Mouse (Mus musculus) midbrain, embryonic 13.5 days (tissue): ENCODE data around the gene Vav3. TPM values are rescaled to one million over a fixed set of nuclear protein-coding genes. Genes with fewer than 3 reads are reported as not detected.

Source experiments
- ATAC-seq: fragments of 200-750 bp; cut with Nextera tagmentation; 2 replicates; pipeline ENCODE4 v1.8.0; 2017; ENCODE audit warnings: mild to moderate bottlenecking, moderate TSS enrichment, moderate library complexity
- H3K27ac ChIP-seq: fragments of 300-500 bp; sonication (generic); 2 replicates; pipeline ENCODE4 v1.5.1; 2015; ENCODE audit warnings: inconsistent platforms, mild to moderate bottlenecking, moderate library complexity
- H3K27me3 ChIP-seq: fragments of 300-500 bp; sonication (generic); 2 replicates; pipeline ENCODE4 v1.6.1; 2015; ENCODE audit warnings: mild to moderate bottlenecking, inconsistent platforms
- H3K36me3 ChIP-seq: fragments of 300-500 bp; sonication (generic); 2 replicates; pipeline ENCODE4 v1.6.1; 2015; ENCODE audit warnings: mild to moderate bottlenecking, inconsistent platforms
- H3K4me1 ChIP-seq: fragments of 300-500 bp; sonication (generic); replicated peaks from 2 replicates; pipeline ENCODE4 v1.6.1; 2015; ENCODE audit warnings: inconsistent platforms
- H3K4me2 ChIP-seq: fragments of 300-500 bp; sonication (generic); replicated peaks from 2 replicates; pipeline ENCODE4 v1.6.1; 2015; ENCODE audit warnings: moderate library complexity, mild to moderate bottlenecking, inconsistent platforms
- H3K4me3 ChIP-seq: fragments of 300-500 bp; sonication (generic); replicated peaks from 2 replicates; pipeline ENCODE4 v1.5.1; 2015; ENCODE audit warnings: mild to moderate bottlenecking, inconsistent platforms
- H3K9ac ChIP-seq: fragments of 300-500 bp; sonication (generic); replicated peaks from 2 replicates; pipeline ENCODE4 v1.6.1; 2015; ENCODE audit warnings: mild to moderate bottlenecking, inconsistent platforms
- H3K9me3 ChIP-seq: fragments of 300-500 bp; sonication (generic); 2 replicates; pipeline ENCODE4 v1.6.1; 2016; ENCODE audit warnings: mild to moderate bottlenecking, inconsistent platforms
- WGBS: fragments of 180-500 bp; shearing (Covaris S2); methylation state at CpG from one replicate; pipeline ENCODE4 v1.1.7; 2015; 5-methylcytosine and 5-hydroxymethylcytosine counted together
- polyA plus RNA-seq: library from polyadenylated mRNA; unstranded; fragments of >200 nt; fragmentation: Nextera tagmentation; extraction: Ambion mirVana; gene quantifications from 2 replicates; pipeline ENCODE4 v1.2.1, GENCODE M21; 2015

The Vav3 gene
- polyA plus RNA-seq, 1 experiment from 2014 or later: 32.6 TPM

GRCm38 (mm10) chr3:109360746-109361145 is 20.3 kb downstream of the Vav3 start:
- no peaks in the 10 kb centered on the region for H3K36me3 ChIP-seq
- no peak for ATAC-seq
- no peak overlapping the region for H3K4me3 ChIP-seq
- H3K4me1 ChIP-seq: peaks cover 8% of the 10 kb centered on the region; the same call in 1 of the 2 replicates
- 89% methylated on average over 4 of the region's 4 CpGs for WGBS
- no peak overlapping the region for H3K4me2 ChIP-seq
- no peaks in the 10 kb centered on the region for H3K27me3 ChIP-seq
- H3K9me3 ChIP-seq: no peaks in the 10 kb centered on the region
- H3K9ac ChIP-seq: no peak overlapping the region
- no peak overlapping the region for H3K27ac ChIP-seq

GRCm38 (mm10) chr3:109361882-109362281 is 21.4 kb downstream of the Vav3 start:
- Histone ChIP-seq H3K9ac (no peak overlapping the region), H3K27ac (no peak overlapping the region), H3K27me3 (no peaks in the 10 kb centered on the region), H3K9me3 (no peaks in the 10 kb centered on the region), H3K36me3 (no peaks in the 10 kb centered on the region), H3K4me1 (peaks cover 17% of the 10 kb centered on the region), H3K4me3 (no peak overlapping the region), H3K4me2 (no peak overlapping the region)
- WGBS: 88% methylated on average over 5 of the region's 5 CpGs
- no peak for ATAC-seq

- no peak overlapping the region for H3K4me2 ChIP-seq
- no peak overlapping the region for H3K4me3 ChIP-seq
- H3K9ac ChIP-seq: no peak overlapping the region
- peaks cover 17% of the 10 kb centered on the region for H3K4me1 ChIP-seq
- H3K27ac ChIP-seq: no peak overlapping the region
- no peaks in the 10 kb centered on the region for H3K9me3 ChIP-seq
- 86% methylated on average over 3 of the region's 3 CpGs for WGBS
- H3K36me3 ChIP-seq: no peaks in the 10 kb centered on the region
- no peak for ATAC-seq
- no peaks in the 10 kb centered on the region for H3K27me3 ChIP-seq
Measured at GRCm38 (mm10) chr3:109362310-109362709, 21.9 kb downstream of the Vav3 start.

GRCm38 (mm10) chr3:109363522-109363921 is 23.1 kb downstream of the Vav3 start:
- ATAC-seq: no peak
- Histone ChIP-seq H3K9ac (no peak overlapping the region), H3K4me3 (no peak overlapping the region), H3K27me3 (no peaks in the 10 kb centered on the region), H3K27ac (no peak overlapping the region), H3K4me1 (peaks cover 17% of the 10 kb centered on the region), H3K36me3 (no peaks in the 10 kb centered on the region), H3K4me2 (no peak overlapping the region), H3K9me3 (no peaks in the 10 kb centered on the region)
- 85% methylated on average over 5 of the region's 5 CpGs for WGBS

GRCm38 (mm10) chr3:109365875-109366274 is 25.4 kb downstream of the Vav3 start:
- 91% methylated on average over 2 of the region's 2 CpGs for WGBS
- 0 out of 2 replicates have a peak overlapping the region, but pooled peaks have one; percentile 10 for H3K27ac ChIP-seq

GRCm38 (mm10) chr3:109366411-109366851 is 26.0 kb downstream of the Vav3 start:
- Histone ChIP-seq H3K27ac (peak overlapping the region; percentile 10; the same call in 1 of the 2 replicates), H3K4me1 (peaks cover 17% of the 10 kb centered on the region), H3K27me3 (no peaks in the 10 kb centered on the region), H3K36me3 (no peaks in the 10 kb centered on the region), H3K4me3 (no peak overlapping the region), H3K4me2 (no peak overlapping the region), H3K9ac (no peak overlapping the region), H3K9me3 (no peaks in the 10 kb centered on the region)
- WGBS: 52% methylated on average over 7 of the region's 7 CpGs
- peak; percentile 79 for ATAC-seq

More at GRCm38 (mm10) chr3:109365875-109366274, 25.4 kb downstream of the Vav3 start:
- ATAC-seq: no peak
- Histone ChIP-seq H3K4me1 (peaks cover 17% of the 10 kb centered on the region), H3K4me2 (no peak overlapping the region), H3K9me3 (no peaks in the 10 kb centered on the region), H3K4me3 (no peak overlapping the region), H3K27me3 (no peaks in the 10 kb centered on the region), H3K9ac (no peak overlapping the region), H3K36me3 (no peaks in the 10 kb centered on the region)

GRCm38 (mm10) chr3:109368383-109369289 is 28.2 kb downstream of the Vav3 start:
- no peak for ATAC-seq
- 84% methylated on average over 9 of the region's 9 CpGs for WGBS
- no peak overlapping the region for H3K4me2 ChIP-seq
- no peak overlapping the region for H3K27ac ChIP-seq
- H3K36me3 ChIP-seq: no peaks in the 10 kb centered on the region
- H3K9ac ChIP-seq: no peak overlapping the region
- H3K4me1 ChIP-seq: peaks cover 15% of the 10 kb centered on the region
- H3K9me3 ChIP-seq: no peaks in the 10 kb centered on the region
- H3K27me3 ChIP-seq: no peaks in the 10 kb centered on the region
- no peak overlapping the region for H3K4me3 ChIP-seq

GRCm38 (mm10) chr3:109371576-109371975 is 31.1 kb downstream of the Vav3 start:
- Histone ChIP-seq H3K27me3 (no peaks in the 10 kb centered on the region), H3K36me3 (no peaks in the 10 kb centered on the region), H3K4me1 (peaks cover under 1% of the 10 kb centered on the region), H3K9ac (no peak overlapping the region), H3K4me2 (no peak overlapping the region), H3K4me3 (no peak overlapping the region), H3K27ac (no peak overlapping the region), H3K9me3 (no peaks in the 10 kb centered on the region)
- no CpG with 5 or more reads among the region's 1 CpGs for WGBS
- no peak for ATAC-seq

- H3K9ac ChIP-seq: no peak overlapping the region
- H3K36me3 ChIP-seq: no peaks in the 10 kb centered on the region
- no peaks in the 10 kb centered on the region for H3K9me3 ChIP-seq
- WGBS: 89% methylated on average over 4 of the region's 4 CpGs
- no peak for ATAC-seq
- H3K4me3 ChIP-seq: no peak overlapping the region
- no peaks in the 10 kb centered on the region for H3K4me1 ChIP-seq
- H3K27ac ChIP-seq: no peak overlapping the region
- H3K4me2 ChIP-seq: no peak overlapping the region
- H3K27me3 ChIP-seq: no peaks in the 10 kb centered on the region
Measured at GRCm38 (mm10) chr3:109372678-109373077, 32.2 kb downstream of the Vav3 start.

- Histone ChIP-seq H3K4me2 (no peak overlapping the region), H3K27me3 (no peaks in the 10 kb centered on the region), H3K4me1 (no peaks in the 10 kb centered on the region), H3K27ac (no peak overlapping the region), H3K9ac (no peak overlapping the region), H3K36me3 (no peaks in the 10 kb centered on the region), H3K4me3 (no peak overlapping the region), H3K9me3 (no peaks in the 10 kb centered on the region)
- 71% methylated on average over 4 of the region's 4 CpGs for WGBS
- no peak for ATAC-seq
Measured at GRCm38 (mm10) chr3:109378278-109378677, 37.8 kb downstream of the Vav3 start.

GRCm38 (mm10) chr3:109378684-109379083 is 38.2 kb downstream of the Vav3 start:
- no peak overlapping the region for H3K27ac ChIP-seq
- no peaks in the 10 kb centered on the region for H3K36me3 ChIP-seq
- no peak for ATAC-seq
- H3K4me1 ChIP-seq: no peaks in the 10 kb centered on the region
- no peaks in the 10 kb centered on the region for H3K27me3 ChIP-seq
- no peaks in the 10 kb centered on the region for H3K9me3 ChIP-seq
- no peak overlapping the region for H3K4me2 ChIP-seq
- no peak overlapping the region for H3K4me3 ChIP-seq
- WGBS: 83% methylated on average over 6 of the region's 6 CpGs
- no peak overlapping the region for H3K9ac ChIP-seq

GRCm38 (mm10) chr3:109388730-109389129 is 48.3 kb downstream of the Vav3 start:
- H3K4me2 ChIP-seq: no peak overlapping the region
- no peak overlapping the region for H3K4me3 ChIP-seq
- ATAC-seq: no peak
- no peaks in the 10 kb centered on the region for H3K36me3 ChIP-seq
- no peak overlapping the region for H3K9ac ChIP-seq
- no peak overlapping the region for H3K27ac ChIP-seq
- 96% methylated on average over 10 of the region's 10 CpGs for WGBS
- no peaks in the 10 kb centered on the region for H3K9me3 ChIP-seq
- no peaks in the 10 kb centered on the region for H3K27me3 ChIP-seq
- H3K4me1 ChIP-seq: peaks cover 8% of the 10 kb centered on the region; the same call in 1 of the 2 replicates
